Mouse (Mus musculus) neural tube, embryonic 15.5 days (tissue): ENCODE measurements at regions not wholly inside any gene's neighbourhood (a gene's known extent, or its start where the extent isn't known, plus 50 kb on each side); places are given as distances from the start of the nearest gene placed in this dataset.

Experiments used
- ATAC-seq: fragments of 200-750 bp; cut with Nextera tagmentation; 2 replicates; pipeline ENCODE4 v1.8.0; 2017; ENCODE audit warnings: mild to moderate bottlenecking, moderate TSS enrichment, moderate library complexity; ENCODE audit not compliant: low FRiP score
- H3K27ac ChIP-seq: fragments of 300-500 bp; sonication (generic); replicated peaks from 2 replicates; pipeline ENCODE4 v1.5.1; 2015; ENCODE audit warnings: mild to moderate bottlenecking, inconsistent platforms
- H3K27me3 ChIP-seq: fragments of 300-500 bp; sonication (generic); replicated peaks from 2 replicates; pipeline ENCODE4 v1.6.1; 2015; ENCODE audit warnings: inconsistent platforms
- H3K36me3 ChIP-seq: fragments of 300-500 bp; sonication (generic); 2 replicates; pipeline ENCODE4 v1.6.1; 2015; ENCODE audit warnings: inconsistent platforms
- H3K4me1 ChIP-seq: fragments of 300-500 bp; sonication (generic); 2 replicates; pipeline ENCODE4 v1.6.1; 2015; ENCODE audit warnings: inconsistent platforms
- H3K4me2 ChIP-seq: fragments of 300-500 bp; sonication (generic); 2 replicates; pipeline ENCODE4 v1.6.1; 2015; ENCODE audit warnings: inconsistent platforms, mild to moderate bottlenecking, moderate library complexity
- H3K4me3 ChIP-seq: fragments of 300-500 bp; sonication (generic); replicated peaks from 2 replicates; pipeline ENCODE4 v1.5.1; 2015; ENCODE audit warnings: mild to moderate bottlenecking, inconsistent platforms
- H3K9ac ChIP-seq: fragments of 300-500 bp; sonication (generic); replicated peaks from 2 replicates; pipeline ENCODE4 v1.6.1; 2015; ENCODE audit warnings: mild to moderate bottlenecking, inconsistent platforms
- H3K9me3 ChIP-seq: fragments of 300-500 bp; sonication (generic); replicated peaks from 2 replicates; pipeline ENCODE4 v1.6.1; 2016; ENCODE audit warnings: inconsistent platforms
- WGBS: fragments of 180-500 bp; shearing (Covaris S2); methylation state at CpG from one replicate; pipeline ENCODE4 v1.1.7; 2015; ENCODE audit warnings: mixed read lengths; 5-methylcytosine and 5-hydroxymethylcytosine counted together

DNA sequence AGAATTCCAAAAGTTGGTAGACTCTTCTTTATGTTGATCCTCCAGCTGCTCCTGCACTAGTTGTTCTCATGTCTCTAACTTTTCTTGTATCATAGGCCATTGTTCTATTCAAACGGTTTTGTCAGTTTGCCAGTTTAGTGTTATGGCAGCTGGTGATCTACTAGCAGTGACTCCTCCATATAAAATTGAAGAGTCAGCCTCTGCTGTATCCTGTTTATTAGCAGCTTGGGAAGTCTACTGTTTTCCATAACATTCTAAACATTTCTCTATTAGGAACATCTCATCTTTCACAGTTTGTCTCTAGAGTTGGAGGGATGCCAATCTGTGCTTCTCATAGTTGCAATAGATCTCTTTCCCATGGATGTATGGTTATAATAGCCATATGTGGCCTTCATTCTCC is 58.6 kb downstream of the Drd1 start:
- Histone ChIP-seq H3K4me3 (no peak overlapping the region), H3K36me3 (no peaks in the 10 kb centered on the region), H3K9ac (no peak overlapping the region), H3K9me3 (no peaks in the 10 kb centered on the region), H3K4me1 (no peaks in the 10 kb centered on the region), H3K27ac (no peak overlapping the region), H3K4me2 (no peak overlapping the region), H3K27me3 (no peaks in the 10 kb centered on the region)
- WGBS = 59% methylated on average over 1 of the region's 1 CpGs
- no peak for ATAC-seq

DNA sequence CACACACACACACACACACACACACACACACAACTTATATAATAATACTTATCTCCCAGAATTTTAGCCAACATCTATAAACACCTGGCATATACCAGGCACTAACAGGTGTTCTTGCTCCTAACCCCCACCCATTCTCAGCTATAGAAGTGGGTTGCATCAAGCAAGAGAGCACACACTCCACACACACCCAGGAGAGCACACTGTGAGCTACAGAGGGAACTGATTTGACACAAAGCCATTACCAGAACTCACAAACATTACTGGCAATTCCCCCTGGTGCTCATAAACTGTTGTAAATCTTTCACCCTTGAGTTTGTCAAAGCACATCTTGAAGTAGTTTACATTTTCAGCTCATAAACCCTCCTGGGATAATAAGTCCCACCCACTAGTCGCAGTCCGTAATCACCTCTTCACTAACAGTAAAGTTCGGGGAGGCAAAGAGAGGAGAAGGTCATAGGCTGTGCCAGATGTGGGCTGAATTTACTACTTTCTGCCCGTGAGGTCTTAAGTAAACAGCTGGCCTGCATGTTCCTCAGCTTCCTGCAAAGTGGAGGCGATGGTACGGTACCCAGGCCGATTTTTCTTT is 62.5 kb downstream of the Drd1 start:
- Histone ChIP-seq H3K4me3 (no peak overlapping the region), H3K9ac (no peak overlapping the region), H3K9me3 (no peaks in the 10 kb centered on the region), H3K4me1 (no peaks in the 10 kb centered on the region), H3K36me3 (no peaks in the 10 kb centered on the region), H3K27me3 (no peaks in the 10 kb centered on the region), H3K27ac (no peak overlapping the region), H3K4me2 (no peak overlapping the region)
- WGBS = 64% methylated on average over 7 of the region's 7 CpGs
- ATAC-seq = no peak

DNA sequence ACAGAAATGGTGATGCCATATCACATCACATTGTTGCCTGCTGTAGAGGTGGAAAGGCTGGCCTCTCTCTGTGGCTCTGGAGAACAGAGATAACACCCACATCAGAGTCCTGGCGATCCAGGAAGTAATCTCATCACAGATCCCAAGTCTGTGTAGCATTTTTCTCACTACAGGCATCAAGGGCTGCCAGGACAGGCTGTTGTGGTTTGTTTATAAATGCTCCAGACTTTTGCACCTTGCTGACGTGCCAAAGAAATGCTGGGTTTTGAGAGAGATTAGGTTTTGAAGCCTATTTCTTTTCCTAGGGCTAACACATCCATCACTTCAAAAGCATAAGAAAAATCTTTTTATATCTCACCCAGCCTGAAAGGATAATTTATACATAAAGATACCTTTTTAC is 76.3 kb downstream of the Drd1 start:
- Histone ChIP-seq H3K9ac (no peak overlapping the region), H3K27ac (no peak overlapping the region)
- ATAC-seq = no peak

DNA sequence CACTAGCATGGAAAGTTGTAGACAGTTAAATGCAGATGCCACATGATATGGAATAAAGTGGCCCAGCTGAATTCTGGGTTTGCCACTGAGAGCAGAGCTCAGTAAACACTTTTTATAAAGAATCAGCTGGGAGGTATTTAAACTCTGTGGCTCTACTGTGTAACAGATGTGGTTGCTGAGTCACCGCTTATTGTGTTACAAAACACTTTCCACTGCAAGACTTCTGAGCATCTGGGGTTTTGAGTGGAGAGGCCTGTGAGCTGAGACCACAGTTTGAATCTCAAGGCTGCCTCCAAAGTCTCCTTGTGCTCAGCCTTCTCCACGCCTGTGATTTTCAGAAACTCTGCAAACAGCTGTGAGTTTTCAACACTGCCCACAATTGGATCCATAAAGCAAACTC is 86.1 kb downstream of the Drd1 start:
- ATAC-seq = no peak
- H3K4me3 ChIP-seq = no peak overlapping the region
- 86% methylated on average over 2 of the region's 2 CpGs for WGBS

More for the DNA sequence above, 76.3 kb downstream of the Drd1 start:
- H3K4me2 ChIP-seq = no peak overlapping the region
- WGBS = 71% methylated on average over 2 of the region's 2 CpGs
- H3K36me3 ChIP-seq = no peaks in the 10 kb centered on the region
- no peak overlapping the region for H3K4me3 ChIP-seq
- H3K9me3 ChIP-seq = no peaks in the 10 kb centered on the region
- H3K27me3 ChIP-seq = no peaks in the 10 kb centered on the region
- no peaks in the 10 kb centered on the region for H3K4me1 ChIP-seq

DNA sequence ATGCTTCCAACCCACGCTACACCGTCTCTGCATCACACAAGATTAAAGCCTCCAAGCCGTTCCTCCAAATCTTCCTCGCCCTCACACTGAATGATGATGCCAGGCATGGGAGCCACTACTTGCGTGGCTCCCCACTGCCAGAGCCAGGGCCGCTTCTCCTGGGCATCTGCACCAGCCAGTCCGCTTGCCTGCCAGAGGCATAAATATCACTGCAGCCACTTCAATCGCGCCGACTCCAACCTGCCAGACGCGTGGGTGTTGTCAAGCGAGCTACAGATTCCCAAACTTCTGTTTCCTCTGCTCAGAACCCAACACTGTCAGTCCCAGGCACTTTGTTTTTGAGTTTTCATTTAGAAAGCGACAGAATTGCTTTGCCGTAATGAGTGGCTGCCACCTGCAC is 99.3 kb downstream of the Drd1 start:
- ATAC-seq = no peak
- H3K36me3 ChIP-seq = no peaks in the 10 kb centered on the region
- no peak overlapping the region for H3K4me3 ChIP-seq
- H3K9me3 ChIP-seq = no peaks in the 10 kb centered on the region
- 93% methylated on average over 15 of the region's 15 CpGs for whole genome bisulfite sequencing
- H3K27ac ChIP-seq = no peak overlapping the region
- H3K27me3 ChIP-seq = no peaks in the 10 kb centered on the region
- no peaks in the 10 kb centered on the region for H3K4me1 ChIP-seq
- H3K4me2 ChIP-seq = no peak overlapping the region
- H3K9ac ChIP-seq = no peak overlapping the region

More for the DNA sequence above, 86.1 kb downstream of the Drd1 start:
- H3K9me3 ChIP-seq = no peaks in the 10 kb centered on the region
- no peaks in the 10 kb centered on the region for H3K36me3 ChIP-seq
- no peak overlapping the region for H3K9ac ChIP-seq
- H3K4me2 ChIP-seq = no peak overlapping the region
- no peaks in the 10 kb centered on the region for H3K27me3 ChIP-seq
- no peak overlapping the region for H3K27ac ChIP-seq
- no peaks in the 10 kb centered on the region for H3K4me1 ChIP-seq

DNA sequence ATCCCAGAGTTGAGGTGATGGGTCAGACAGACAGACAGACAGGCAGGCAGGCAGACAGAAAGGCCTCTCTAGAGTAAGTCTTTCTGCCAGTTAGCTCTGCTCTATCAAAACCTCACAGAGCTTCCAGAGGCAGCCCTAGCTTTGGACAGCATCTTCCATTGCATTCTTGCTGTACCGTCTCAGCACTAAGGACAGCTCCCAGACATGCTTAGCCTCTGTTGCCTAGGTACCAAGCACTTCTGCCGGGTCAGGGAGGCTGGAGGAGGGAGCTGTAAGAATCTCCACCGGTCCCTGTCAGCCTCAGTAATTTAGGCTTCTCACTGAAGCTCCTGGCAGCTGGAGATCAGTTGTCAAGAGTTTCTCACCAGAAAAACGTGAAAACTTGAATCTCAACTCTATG is 107.4 kb downstream of the Drd1 start:
- 6% methylated on average over 4 of the region's 4 CpGs for WGBS

DNA sequence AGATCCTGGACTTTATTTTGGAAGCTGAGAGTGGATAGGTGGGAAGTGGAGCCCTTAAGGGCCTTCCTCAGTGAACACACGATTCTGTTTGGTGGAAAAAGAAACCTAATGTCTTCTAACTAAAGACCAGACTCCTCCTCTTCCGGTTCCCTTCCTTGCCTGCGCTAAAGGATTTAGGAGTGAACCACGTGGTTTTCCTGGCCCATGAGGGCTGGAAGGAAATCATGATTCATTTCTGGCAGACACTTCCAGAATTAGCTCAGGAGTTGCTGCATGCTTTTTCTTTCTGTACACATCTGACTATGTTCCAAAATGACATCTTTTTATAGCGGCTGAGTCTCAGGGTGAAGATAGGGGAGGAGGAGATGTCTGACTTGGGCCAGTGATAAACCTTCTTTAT is 109.8 kb downstream of the Drd1 start:
- Histone ChIP-seq H3K4me3 (no peak overlapping the region), H3K9ac (no peak overlapping the region), H3K9me3 (no peaks in the 10 kb centered on the region), H3K36me3 (no peaks in the 10 kb centered on the region), H3K27ac (no peak overlapping the region), H3K27me3 (no peaks in the 10 kb centered on the region), H3K4me1 (peaks cover 4% of the 10 kb centered on the region; the same call in 1 of the 2 replicates), H3K4me2 (no peak overlapping the region)
- no peak for ATAC-seq
- WGBS = 73% methylated on average over 5 of the region's 5 CpGs

More for the DNA sequence above, 107.4 kb downstream of the Drd1 start:
- Histone ChIP-seq H3K27ac (no peak overlapping the region), H3K36me3 (no peaks in the 10 kb centered on the region), H3K4me1 (no peaks in the 10 kb centered on the region), H3K9me3 (no peaks in the 10 kb centered on the region), H3K4me3 (no peak overlapping the region), H3K4me2 (no peak overlapping the region), H3K9ac (no peak overlapping the region), H3K27me3 (no peaks in the 10 kb centered on the region)
- ATAC-seq = no peak

DNA sequence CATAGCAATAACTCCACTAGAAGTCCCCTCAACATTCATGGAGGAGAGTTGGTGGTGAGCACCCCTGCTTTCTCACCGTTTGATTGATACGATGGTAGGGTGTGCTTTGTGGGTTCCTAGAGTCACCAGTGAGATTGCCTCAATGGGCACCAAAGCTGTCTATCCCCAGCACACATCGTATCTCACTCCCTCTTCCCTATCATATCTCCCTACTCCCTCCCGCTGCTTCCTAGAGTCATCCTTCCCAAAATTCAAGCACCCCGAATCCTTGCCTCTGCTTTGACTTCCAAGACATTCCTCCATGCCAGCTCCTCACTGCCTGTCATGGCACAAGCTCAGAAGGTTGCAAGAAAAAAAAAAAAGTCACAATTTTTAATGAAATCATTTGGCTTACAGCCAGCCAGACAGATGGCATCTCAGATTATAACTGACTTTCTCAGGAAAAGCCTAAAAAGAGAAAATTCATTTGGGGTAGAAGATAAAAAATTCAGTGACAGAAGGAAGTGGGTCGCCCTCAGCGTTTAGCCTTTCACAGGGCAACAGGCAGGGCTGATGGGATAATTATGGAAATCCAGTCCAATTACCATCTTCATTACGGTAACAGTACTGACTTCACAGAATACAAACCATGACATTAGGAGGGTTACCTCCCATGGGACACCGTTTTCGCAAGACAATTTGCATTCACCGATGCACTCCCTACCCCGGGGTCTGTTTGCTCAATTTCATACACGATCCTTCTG is 114.3 kb downstream of the Drd1 start:
- no peaks in the 10 kb centered on the region for H3K27me3 ChIP-seq
- ATAC-seq = no peak
- H3K36me3 ChIP-seq = no peaks in the 10 kb centered on the region
- H3K4me1 ChIP-seq = peaks cover 4% of the 10 kb centered on the region; the same call in 1 of the 2 replicates
- WGBS = 61% methylated on average over 13 of the region's 13 CpGs
- no peak overlapping the region; the same call in 1 of the 2 replicates for H3K27ac ChIP-seq
- H3K4me2 ChIP-seq = no peak overlapping the region
- no peak overlapping the region for H3K4me3 ChIP-seq
- H3K9ac ChIP-seq = no peak overlapping the region
- no peaks in the 10 kb centered on the region for H3K9me3 ChIP-seq

DNA sequence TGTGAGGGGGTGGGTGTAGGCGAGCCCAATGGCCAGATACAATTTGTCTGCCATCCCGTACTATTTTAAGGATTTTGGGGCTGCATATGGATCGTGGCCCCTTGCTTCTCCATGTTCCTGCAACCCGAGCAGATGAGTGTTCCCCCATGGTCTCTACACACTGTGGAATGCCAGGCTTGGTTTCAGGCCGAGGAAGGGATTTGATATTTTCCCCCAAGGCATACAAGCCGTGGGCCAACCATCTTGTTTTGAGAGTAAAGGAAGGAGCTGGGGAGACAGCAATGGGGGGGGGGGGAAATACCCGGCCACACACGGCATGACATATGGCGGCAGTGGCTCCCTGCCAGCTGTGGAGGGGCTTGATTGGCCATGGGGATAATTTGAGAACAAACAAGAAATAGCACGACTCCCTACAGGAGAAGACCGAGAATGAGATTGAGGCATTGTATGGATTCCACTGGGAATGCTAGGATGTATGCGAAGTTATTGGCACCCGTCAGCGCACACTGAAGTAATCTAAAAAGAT is 120.3 kb downstream of the Drd1 start:
- 72% methylated on average over 14 of the region's 14 CpGs for WGBS

DNA sequence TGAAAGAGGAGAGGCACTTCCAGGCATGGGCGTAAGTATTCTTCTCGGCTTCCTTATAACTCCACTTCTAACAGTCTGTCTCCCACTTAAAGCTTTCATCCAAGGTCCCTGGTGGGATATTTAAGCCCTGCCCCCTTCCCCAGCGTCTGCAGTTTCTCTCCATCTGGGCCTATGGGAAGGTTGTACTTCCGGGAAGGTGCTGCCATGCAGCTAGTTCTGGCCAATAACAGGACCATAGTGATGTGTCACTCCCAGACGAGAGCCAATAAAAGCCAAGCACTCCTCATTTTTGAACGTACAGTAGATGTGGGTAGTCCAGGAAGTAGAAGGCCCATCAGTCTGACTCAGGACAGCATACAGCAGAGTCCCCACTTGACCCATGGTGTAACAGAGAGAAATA is 121.0 kb downstream of the Drd1 start:
- no peak overlapping the region for H3K4me2 ChIP-seq
- WGBS = 83% methylated on average over 6 of the region's 6 CpGs

More for the DNA sequence above, 120.3 kb downstream of the Drd1 start:
- H3K4me3 ChIP-seq = no peak overlapping the region
- H3K36me3 ChIP-seq = no peaks in the 10 kb centered on the region
- H3K9ac ChIP-seq = no peak overlapping the region
- no peaks in the 10 kb centered on the region for H3K9me3 ChIP-seq
- H3K4me1 ChIP-seq = no peaks in the 10 kb centered on the region
- no peaks in the 10 kb centered on the region for H3K27me3 ChIP-seq
- no peak overlapping the region for H3K4me2 ChIP-seq
- ATAC-seq = no peak
- H3K27ac ChIP-seq = no peak overlapping the region

DNA sequence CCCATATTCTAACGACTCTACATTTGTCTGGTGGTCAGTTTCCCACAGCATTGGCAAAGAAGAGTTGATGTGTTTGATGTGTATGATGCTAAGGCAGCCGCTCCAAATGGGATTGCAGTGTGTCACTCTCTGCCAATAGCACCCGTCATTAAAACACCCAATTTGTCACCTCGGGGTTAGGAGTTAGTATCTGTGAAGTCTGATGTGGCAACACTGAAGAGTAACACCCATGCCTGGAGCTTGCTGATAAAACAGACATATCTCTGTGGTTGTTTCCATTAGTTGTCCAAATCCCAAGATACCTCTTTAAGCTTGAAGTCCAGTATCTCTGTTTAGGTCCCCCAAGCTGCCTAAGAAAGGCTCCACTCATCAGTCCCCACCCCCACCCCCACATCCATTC is 129.4 kb downstream of the Drd1 start:
- no peak for ATAC-seq
- Histone ChIP-seq H3K4me3 (no peak overlapping the region), H3K36me3 (no peaks in the 10 kb centered on the region), H3K9ac (no peak overlapping the region), H3K27ac (no peak overlapping the region), H3K4me1 (0 out of 2 replicates have a peak, but pooled peaks cover 7% of the 10 kb centered on the region), H3K27me3 (no peaks in the 10 kb centered on the region), H3K4me2 (no peak overlapping the region), H3K9me3 (no peaks in the 10 kb centered on the region)
- 90% methylated on average over 4 of the region's 4 CpGs for WGBS

More for the DNA sequence above, 121.0 kb downstream of the Drd1 start:
- no peaks in the 10 kb centered on the region for H3K27me3 ChIP-seq
- H3K36me3 ChIP-seq = no peaks in the 10 kb centered on the region
- H3K4me3 ChIP-seq = no peak overlapping the region
- H3K9ac ChIP-seq = no peak overlapping the region
- no peak for ATAC-seq
- no peaks in the 10 kb centered on the region for H3K9me3 ChIP-seq
- H3K27ac ChIP-seq = no peak overlapping the region
- no peaks in the 10 kb centered on the region for H3K4me1 ChIP-seq

DNA sequence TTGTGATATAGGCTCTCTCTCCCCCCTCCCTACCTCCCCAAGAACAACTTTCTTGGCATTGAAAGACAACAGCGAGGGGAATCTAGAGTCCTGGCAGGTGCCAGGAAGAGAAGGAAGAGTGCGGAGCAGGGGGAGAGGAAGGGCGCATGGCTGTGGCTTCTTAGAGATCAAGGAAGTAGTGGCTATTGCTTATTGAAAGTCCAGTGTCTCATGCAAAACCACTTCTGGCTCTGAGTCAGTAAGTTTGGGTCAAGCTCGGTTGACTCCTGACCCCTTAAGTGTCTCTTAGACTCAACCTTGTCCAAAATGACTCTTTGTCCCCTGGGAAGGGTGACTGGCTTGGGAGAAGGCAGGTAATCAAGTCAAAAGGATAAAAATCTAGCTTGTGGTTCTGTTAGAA is 131.1 kb downstream of the Drd1 start:
- WGBS = 95% methylated on average over 4 of the region's 4 CpGs
- Histone ChIP-seq H3K27me3 (no peaks in the 10 kb centered on the region), H3K9ac (no peak overlapping the region), H3K4me2 (no peak overlapping the region), H3K9me3 (no peaks in the 10 kb centered on the region), H3K27ac (no peak overlapping the region), H3K4me3 (no peak overlapping the region), H3K4me1 (0 out of 2 replicates have a peak, but pooled peaks cover 7% of the 10 kb centered on the region), H3K36me3 (no peaks in the 10 kb centered on the region)
- no peak for ATAC-seq
